ENCODE assay signal across 27 mouse cellular contexts in genomic region chr10:70698014-70698413, GRCm38 (mm10). TPM values are rescaled to one million over a fixed set of nuclear protein-coding genes. Genes with fewer than 3 reads are reported as not detected.
DNase-seq lines count a peak whose midpoint lies in the region; ATAC-seq and TF ChIP-seq lines count a peak whose summit lies in the region.
"Had no signal": no experiment of that assay in that cellular context is flagged by ENCODE, and none has a peak within 500 bp of the region (broad histone marks: within the 10 kb centered on the region; RNA-seq: fewer than 3 reads in every experiment).

No protein-coding gene starts in this region.

- 68% methylated on average over 3 of the region's 3 CpGs for WGBS in kidney, embryonic 15.5 days
- 94% methylated on average over 3 of the region's 3 CpGs for WGBS in embryonic facial prominence, embryonic 10.5 days

- no peak for TF ChIP-seq POLR2A in ES-Bruce4 (IDR thresholded peaks at IDR 0.05; ENCODE audit: insufficient read depth, low read length)

- no peak overlapping the region for H3K4me3 ChIP-seq in ES-Bruce4 (ENCODE audit: low read depth, low read length)
- no peak overlapping the region for H3K4me3 ChIP-seq in kidney, embryonic 15.5 days (replicated peaks)
- H3K4me3 ChIP-seq in embryonic facial prominence, embryonic 10.5 days = no peak overlapping the region
- H3K4me3 ChIP-seq: forebrain, embryonic 13.5 days; liver, embryonic 13.5 days had no signal

- H3K4me1 ChIP-seq in ES-Bruce4 (ENCODE audit: control insufficient read depth, insufficient read depth, low read length) = no peaks in the 10 kb centered on the region
- peaks cover 12% of the 10 kb centered on the region for H3K4me1 ChIP-seq in kidney, embryonic 15.5 days
- H3K4me1 ChIP-seq in embryonic facial prominence, embryonic 10.5 days = peaks cover 7% of the 10 kb centered on the region; the same call in 1 of the 2 replicates
- H3K4me1 ChIP-seq: forebrain, embryonic 13.5 days; liver, embryonic 13.5 days had no signal

- H3K27ac ChIP-seq in ES-Bruce4 (ENCODE audit: insufficient read depth, low read length) = peak overlapping the region; percentile 64
- H3K27ac ChIP-seq in kidney, embryonic 15.5 days = peak overlapping the region; percentile 78
- no peak overlapping the region for H3K27ac ChIP-seq in embryonic facial prominence, embryonic 10.5 days (replicated peaks)
- H3K27ac ChIP-seq: forebrain, embryonic 13.5 days; liver, embryonic 13.5 days; stomach, postnatal 0 days had no signal

- TF ChIP-seq CTCF in ES-Bruce4 (IDR thresholded peaks at IDR 0.05; ENCODE audit: low read depth, low read length) = no peak

- TF ChIP-seq EP300 in ES-Bruce4 (IDR thresholded peaks at IDR 0.05; ENCODE audit: insufficient read depth, low read depth, low read length) = no peak

- ATAC-seq in kidney, embryonic 15.5 days (replicated peaks; ENCODE audit: low FRiP score) = peak; percentile 62
- ATAC-seq: forebrain, embryonic 13.5 days; hindbrain, embryonic 16.5 days; lung, postnatal 0 days; midbrain, embryonic 16.5 days had no signal

- DNase-seq in ZHBTc4 (ENCODE audit: low read depth, low spot score) = peak; percentile 34
- DNase-seq in kidney, postnatal 25 days = peak; percentile 36 to 56
- DNase-seq in urinary bladder, postnatal 25 days (ENCODE audit: low spot score) = no peak
- DNase-seq in gastrocnemius, adult 18-20 months (ENCODE audit: low spot score) = no peak
- no peak for DNase-seq in embryonic facial prominence, embryonic 10.5 days (ENCODE audit: low spot score)
- DNase-seq: adrenal gland, adult 8-10 months; cerebellum, adult 2 months; cerebellum, postnatal 14 days; layer of hippocampus, postnatal 36 days; left cerebral cortex, postnatal 4 days; liver, embryonic 13.5 days; lung, adult 18-20 months; right cerebral cortex, adult 18-20 months; right cerebral cortex, postnatal 4 days; thymus, adult 18-20 months; thymus, postnatal 25 days had no signal

- no peaks in the 10 kb centered on the region for H3K36me3 ChIP-seq in ES-Bruce4 (ENCODE audit: control insufficient read depth, insufficient read depth, low read length, poor library complexity, severe bottlenecking)
- no peaks in the 10 kb centered on the region for H3K36me3 ChIP-seq in kidney, embryonic 15.5 days
- H3K36me3 ChIP-seq in embryonic facial prominence, embryonic 10.5 days (replicated peaks) = no peaks in the 10 kb centered on the region
- H3K36me3 ChIP-seq: liver, embryonic 13.5 days had no signal

- no peak overlapping the region for H3K9ac ChIP-seq in ES-Bruce4 (ENCODE audit: low read depth, poor library complexity, severe bottlenecking)
- no peak overlapping the region for H3K9ac ChIP-seq in kidney, embryonic 15.5 days
- H3K9ac ChIP-seq: forebrain, embryonic 13.5 days; liver, embryonic 13.5 days had no signal

- no peak overlapping the region for H3K4me2 ChIP-seq in kidney, embryonic 15.5 days
- H3K4me2 ChIP-seq: forebrain, embryonic 13.5 days; liver, embryonic 13.5 days; midbrain, embryonic 11.5 days had no signal

- no peaks in the 10 kb centered on the region for H3K27me3 ChIP-seq in ES-Bruce4 (ENCODE audit: control insufficient read depth, insufficient read depth, low read length, poor library complexity, severe bottlenecking)
- H3K27me3 ChIP-seq in kidney, embryonic 15.5 days = no peaks in the 10 kb centered on the region
- H3K27me3 ChIP-seq in embryonic facial prominence, embryonic 10.5 days (replicated peaks; ENCODE audit: low read depth, poor library complexity, severe bottlenecking) = no peaks in the 10 kb centered on the region
- H3K27me3 ChIP-seq: forebrain, embryonic 13.5 days; liver, embryonic 13.5 days had no signal

- peaks cover 8% of the 10 kb centered on the region; the same call in 1 of the 2 replicates for H3K9me3 ChIP-seq in ES-Bruce4 (replicated peaks; ENCODE audit: control insufficient read depth, insufficient read depth, low read length, poor library complexity, severe bottlenecking)
- H3K9me3 ChIP-seq in kidney, embryonic 15.5 days (replicated peaks) = no peaks in the 10 kb centered on the region
- H3K9me3 ChIP-seq in embryonic facial prominence, embryonic 10.5 days = no peaks in the 10 kb centered on the region
- H3K9me3 ChIP-seq: forebrain, embryonic 13.5 days had no signal

RNA-seq across cellular contexts. Expression of gene Phyhipl, which starts 42.2 kb away (rescaled TPM):
- polyA plus RNA-seq in ES-Bruce4 (2011; ENCODE audit: insufficient read depth, insufficient read length, low read depth, missing spikeins) = 4.8 and 6.2 TPM in 2 replicates
- polyA plus RNA-seq in kidney, embryonic 15.5 days (2015; fragmentation: Nextera tagmentation; extraction: Ambion mirVana) = 19.0 and 20.5 TPM in 2 replicates
- not detected for total RNA-seq in gastrocnemius, adult 18-20 months (2021)
- 9.2 and 18.5 TPM in 2 replicates for polyA plus RNA-seq in embryonic facial prominence, embryonic 10.5 days (2016; fragmentation: Nextera tagmentation; extraction: Ambion mirVana)
- total RNA-seq: gastrocnemius, adult 8-10 months; heart, postnatal 25 days had no signal
- polyA plus RNA-seq: spleen, adult 2 months had no signal

Comparison
In these comparisons a context has a peak if more than half of its experiments do, and no peak if none do; other contexts are left out.
1. DNase-seq: peak in ZHBTc4 (single experiment) and kidney, postnatal 25 days (2 of 2); none in urinary bladder, postnatal 25 days (single experiment), gastrocnemius, adult 18-20 months (single experiment) and embryonic facial prominence, embryonic 10.5 days (single experiment).